Mouse (Mus musculus): ENCODE data around the gene Zbtb17.

Zbtb17 gene

GRCm38 (mm10) chr4:141444451-141445327 lies at the start of gene Zbtb17:
Gene Zbtb17 (plus strand): TSS chr4:141444654.
- DNase-seq = peak; percentile 78

- DNase-seq = no peak
Measured at GRCm38 (mm10) chr4:141394751-141395150, 49.7 kb upstream of the Zbtb17 start.

- DNase-seq = no peak
Measured at GRCm38 (mm10) chr4:141397861-141398260, 46.6 kb upstream of the Zbtb17 start.

- no peak for DNase-seq
Measured at GRCm38 (mm10) chr4:141398545-141398944, 45.9 kb upstream of the Zbtb17 start, which contains the start of gene Clcnka. Gene Clcnka (minus strand): TSS chr4:141398724.

- DNase-seq = no peak
Measured at GRCm38 (mm10) chr4:141400171-141400570, 44.3 kb upstream of the Zbtb17 start.

- peak; percentile 86 for DNase-seq
Measured at GRCm38 (mm10) chr4:141404518-141405313, 39.7 kb upstream of the Zbtb17 start.

GRCm38 (mm10) chr4:141405314-141405622 lies 39.2 kb upstream of the Zbtb17 start:
- no peak for DNase-seq

- no peak for DNase-seq
Measured at GRCm38 (mm10) chr4:141406516-141407299, 37.7 kb upstream of the Zbtb17 start.

GRCm38 (mm10) chr4:141408577-141408976 lies 35.9 kb upstream of the Zbtb17 start:
- no peak for DNase-seq

- DNase-seq = no peak
Measured at GRCm38 (mm10) chr4:141411430-141411992, 32.9 kb upstream of the Zbtb17 start.

- DNase-seq = no peak
Measured at GRCm38 (mm10) chr4:141415924-141416323, 28.5 kb upstream of the Zbtb17 start, which contains the start of gene Clcnkb. Gene Clcnkb (minus strand): TSS chr4:141416014.

- no peak for DNase-seq
Measured at GRCm38 (mm10) chr4:141419398-141420191, 24.9 kb upstream of the Zbtb17 start.

- DNase-seq = no peak
Measured at GRCm38 (mm10) chr4:141420192-141420829, 24.1 kb upstream of the Zbtb17 start, which contains the start of gene Hspb7. Gene Hspb7 (plus strand): TSS chr4:141420779.

- DNase-seq = no peak
Measured at GRCm38 (mm10) chr4:141420886-141421285, 23.6 kb upstream of the Zbtb17 start.

- DNase-seq = no peak
Measured at GRCm38 (mm10) chr4:141421423-141421822, 23.0 kb upstream of the Zbtb17 start.

- DNase-seq = no peak
Measured at GRCm38 (mm10) chr4:141422841-141423240, 21.6 kb upstream of the Zbtb17 start.

- no peak for DNase-seq
Measured at GRCm38 (mm10) chr4:141423288-141423687, 21.2 kb upstream of the Zbtb17 start.

- no peak for DNase-seq
Measured at GRCm38 (mm10) chr4:141423691-141424431, 20.6 kb upstream of the Zbtb17 start.

- DNase-seq = peak; percentile 53
Measured at GRCm38 (mm10) chr4:141425484-141426479, 18.7 kb upstream of the Zbtb17 start.

Measured in cerebellum, adult 9-10 months (tissue).